Mouse (Mus musculus): Measurements from ENCODE around the gene Zcchc14.

- TF ChIP-seq CTCF (IDR thresholded peaks at IDR 0.05; ENCODE audit: control insufficient read depth, insufficient read depth, insufficient replicate concordance, low read depth, low read length) (no peak), POLR2A (IDR thresholded peaks at IDR 0.05; ENCODE audit: control insufficient read depth, low read depth, low read length) (no peak)
Measured at GRCm38 (mm10) chr8:121673917-121674316, 21.2 kb upstream of the Zcchc14 start.

All from testis, adult 2 months (tissue).